Mouse (Mus musculus): ENCODE results near the gene Dennd5a.

- TF ChIP-seq CTCF (IDR thresholded peaks at IDR 0.05; ENCODE audit: low read depth) (no peak), EP300 (optimal IDR thresholded peaks at IDR 0.05) (no peak)
Observed at GRCm38 (mm10) chr7:109985661-109986132, 25.4 kb upstream of the Dennd5a start.

Data from stomach, postnatal 0 days (tissue).